Mouse (Mus musculus): Measurements from ENCODE around the gene Prkacb.
"Not testable (repeated sequence)": the region's sequence is repeated elsewhere in the genome, so short reads cannot be mapped to it uniquely, and the experiment has no call there.

The Prkacb gene

GRCm38 (mm10) chr3:146778451-146778850 is 34.3 kb downstream of the Prkacb start:
- no peak for DNase-seq (ENCODE audit: low spot score)

GRCm38 (mm10) chr3:146776711-146777110 is 36.1 kb downstream of the Prkacb start:
- DNase-seq (ENCODE audit: low spot score): no peak

- DNase-seq (ENCODE audit: low spot score): no peak
Measured at GRCm38 (mm10) chr3:146770853-146771252, 41.9 kb downstream of the Prkacb start.

- DNase-seq (ENCODE audit: low spot score): no peak
Measured at GRCm38 (mm10) chr3:146769940-146770659, 42.7 kb downstream of the Prkacb start.

- DNase-seq (ENCODE audit: low spot score): no peak
Measured at GRCm38 (mm10) chr3:146769569-146769939, 43.2 kb downstream of the Prkacb start.

GRCm38 (mm10) chr3:146768921-146769320 is 43.9 kb downstream of the Prkacb start:
- no peak for DNase-seq (ENCODE audit: low spot score)

GRCm38 (mm10) chr3:146768360-146768759 is 44.4 kb downstream of the Prkacb start:
- DNase-seq (ENCODE audit: low spot score): no peak

GRCm38 (mm10) chr3:146766701-146767181 is 46.0 kb downstream of the Prkacb start:
- DNase-seq (ENCODE audit: low spot score): no peak

- no peak for DNase-seq (ENCODE audit: low spot score)
Measured at GRCm38 (mm10) chr3:146766071-146766605, 46.7 kb downstream of the Prkacb start.

GRCm38 (mm10) chr3:146764871-146765529 is 47.8 kb downstream of the Prkacb start:
- peak; percentile 28 for DNase-seq (ENCODE audit: low spot score)

- not testable (repeated sequence) for DNase-seq (ENCODE audit: low spot score)
Measured at GRCm38 (mm10) chr3:146763054-146763453, 49.7 kb downstream of the Prkacb start.

GRCm38 (mm10) chr3:146761276-146761675 is 51.5 kb downstream of the Prkacb start:
- DNase-seq (ENCODE audit: low spot score): no peak

GRCm38 (mm10) chr3:146757970-146758960 is 54.5 kb downstream of the Prkacb start:
- DNase-seq (ENCODE audit: low spot score): no peak

GRCm38 (mm10) chr3:146754270-146754669 is 58.5 kb downstream of the Prkacb start:
- DNase-seq (ENCODE audit: low spot score): no peak

- DNase-seq (ENCODE audit: low spot score): no peak
Measured at GRCm38 (mm10) chr3:146741564-146742202, 71.1 kb downstream of the Prkacb start.

GRCm38 (mm10) chr3:146741158-146741557 is 71.6 kb downstream of the Prkacb start:
- DNase-seq (ENCODE audit: low spot score): no peak

- not testable (repeated sequence) for DNase-seq (ENCODE audit: low spot score)
Measured at GRCm38 (mm10) chr3:146736186-146736585, 76.6 kb downstream of the Prkacb start.

GRCm38 (mm10) chr3:146735657-146736056 is 77.1 kb downstream of the Prkacb start:
- no peak for DNase-seq (ENCODE audit: low spot score)

GRCm38 (mm10) chr3:146734907-146735629 is 77.7 kb downstream of the Prkacb start:
- no peak for DNase-seq (ENCODE audit: low spot score)

GRCm38 (mm10) chr3:146731499-146731898 is 81.3 kb downstream of the Prkacb start:
- no peak for DNase-seq (ENCODE audit: low spot score)

GRCm38 (mm10) chr3:146723037-146723436 is 89.8 kb downstream of the Prkacb start:
- no peak for DNase-seq (ENCODE audit: low spot score)

All from T-cell, adult 2 months (primary cell).